Mouse (Mus musculus) spleen, postnatal 10 days (tissue): ENCODE results near the gene Tpo.

ENCODE experiments used
- DNase-seq, 2 experiments: peaks; one replicate each; pipeline ENCODE4 v3.0.0; 2021 to 2022; ENCODE audit warnings: low spot score in 2 of 2

The Tpo gene

DNA sequence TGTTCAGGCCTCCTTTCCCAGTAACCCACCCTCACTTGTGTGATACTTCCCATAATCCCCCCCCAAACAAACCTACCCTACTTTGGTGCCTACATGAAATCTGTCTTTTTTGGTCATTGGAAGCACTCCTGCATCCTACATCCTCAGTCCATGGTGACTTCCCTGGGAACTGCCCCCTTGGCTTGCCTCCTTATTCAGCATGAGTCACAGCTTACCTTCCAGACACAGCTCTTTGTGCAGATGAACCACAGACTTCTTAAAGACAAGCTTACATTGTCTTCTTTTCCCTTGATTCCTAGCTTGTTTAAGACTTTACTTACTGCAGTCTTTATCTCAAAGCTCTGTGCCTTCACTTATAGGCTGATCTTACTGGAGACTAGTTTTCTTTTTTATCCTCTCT is 112.0 kb downstream of the Tpo start:
- no peak for DNase-seq

DNA sequence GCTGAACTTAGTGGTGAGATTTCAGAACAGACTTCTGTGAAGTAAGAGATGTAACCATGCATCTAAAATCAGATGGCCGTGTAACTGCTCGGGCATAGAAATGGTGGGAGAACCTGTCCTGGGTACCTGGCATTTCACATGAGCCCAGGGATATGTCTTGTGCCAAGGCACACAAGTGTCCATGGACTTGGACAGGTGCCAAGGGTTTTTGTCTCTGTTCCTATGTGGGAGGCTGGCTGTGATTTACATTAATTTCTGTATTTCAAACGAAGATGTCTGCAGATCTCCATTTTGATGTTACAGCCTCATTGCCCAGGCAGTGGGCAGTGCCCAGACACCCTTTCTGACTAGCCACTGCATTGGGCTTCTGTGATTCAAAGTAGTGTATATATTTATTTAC is 115.3 kb downstream of the Tpo start:
- DNase-seq = no peak

DNA sequence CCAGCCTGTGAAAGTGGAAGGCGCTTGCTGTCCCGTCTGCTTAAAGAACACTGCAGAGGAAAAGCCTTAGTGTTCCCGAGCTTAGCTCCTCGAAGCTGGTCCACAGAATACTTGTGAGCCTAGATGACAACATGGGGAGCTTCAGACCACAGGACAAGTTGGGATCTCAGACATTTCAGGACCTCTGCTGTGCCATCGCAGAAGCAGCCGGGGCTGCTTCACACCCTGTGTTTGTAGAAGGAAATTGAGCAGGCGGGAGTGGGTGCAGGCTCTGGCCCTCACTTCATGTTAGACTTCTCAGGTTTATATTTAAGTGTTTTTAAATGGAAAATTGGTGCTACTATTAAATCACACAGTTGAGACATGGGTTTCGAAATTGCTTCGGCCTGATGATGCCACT is 116.9 kb downstream of the Tpo start:
- no peak for DNase-seq

DNA sequence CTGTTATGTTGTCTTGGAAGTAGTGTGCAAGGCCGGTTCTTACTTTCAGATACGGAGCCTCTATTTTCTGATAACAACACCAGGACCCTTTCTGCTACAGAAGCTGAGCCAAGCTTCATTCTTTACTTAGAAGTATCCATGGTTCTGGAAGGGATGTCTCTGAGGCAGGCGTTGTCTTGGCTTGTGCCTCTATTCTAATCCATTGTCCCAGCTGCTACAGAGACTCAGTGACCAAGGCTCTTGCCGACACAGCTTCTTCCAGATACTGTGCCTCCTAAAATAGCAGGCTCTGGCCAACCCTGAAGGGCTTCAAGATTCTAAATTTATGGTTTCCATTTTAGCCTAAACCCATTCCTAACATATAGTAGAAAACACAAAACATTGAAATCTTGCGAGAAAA is 123.7 kb downstream of the Tpo start:
- no peak for DNase-seq

DNA sequence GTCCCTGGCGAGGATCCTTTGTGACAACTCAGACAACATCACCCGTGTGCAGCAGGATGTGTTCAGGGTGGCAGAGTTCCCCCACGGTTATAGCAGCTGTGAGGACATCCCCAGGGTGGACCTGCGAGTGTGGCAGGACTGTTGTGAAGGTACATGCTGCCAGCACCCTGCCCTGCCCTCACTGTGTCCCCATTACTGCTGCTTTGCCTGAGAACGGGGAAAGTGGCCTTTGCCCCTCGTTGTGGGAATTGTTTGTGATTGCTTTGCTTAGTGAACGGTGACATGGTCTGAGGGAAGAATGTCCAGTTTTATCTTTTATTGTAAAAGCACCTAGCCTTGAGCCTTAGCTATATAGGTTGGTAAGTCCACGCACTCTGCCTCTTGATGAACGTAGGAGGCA is 125.8 kb downstream of the Tpo start:
- no peak for DNase-seq
